Mouse (Mus musculus): ENCODE measurements around the gene Bdh2. TPM values are rescaled to one million over a fixed set of nuclear protein-coding genes. Genes with fewer than 3 reads are reported as not detected.
A peak's percentile ranks its signal among the peaks of the same experiment; 100 is the strongest.

Bdh2 gene
- total RNA-seq (2014; rRNA removed) = 2.0 and 2.9 TPM in 2 replicates
- 6.4 TPM in 2 replicates for polyA plus RNA-seq (2015; fragmentation: Nextera tagmentation; extraction: Ambion mirVana)

GRCm38 (mm10) chr3:135280669-135281415 is at the start of gene Bdh2:
TSS of gene Bdh2 (plus strand) at chr3:135281221.
- Histone ChIP-seq H3K4me1 (ENCODE audit: insufficient read depth, low read length) (no peaks in the 10 kb centered on the region), H3K9me3 (ENCODE audit: low read length) (no peaks in the 10 kb centered on the region), H3K4me2 (ENCODE audit: low read depth, low read length, poor library complexity, severe bottlenecking) (no peak within 1 kb of the TSS), H3K4me3 (ENCODE audit: low read depth, low read length) (no peak within 1 kb of the TSS), H3K27ac (ENCODE audit: low read depth, low read length) (no peak within 1 kb of the TSS), H3K36me3 (ENCODE audit: insufficient read depth, low read length) (no peaks in the 10 kb centered on the region), H3K9ac (replicated peaks; ENCODE audit: low read length, poor library complexity, severe bottlenecking) (peak within 1 kb of the TSS; percentile 44; the same call in 1 of the 2 replicates), H3K27me3 (ENCODE audit: insufficient read depth, low read length) (no peaks in the 10 kb centered on the region)
- peak; percentile 92 for TF ChIP-seq CTCF (IDR thresholded peaks at IDR 0.05)
- peak; percentile 77 for ATAC-seq (ENCODE audit: low FRiP score)
- 20% methylated on average over 14 of the region's 14 CpGs for WGBS
- DNase-seq (ENCODE audit: low spot score) = peak; percentile 93

DNA sequence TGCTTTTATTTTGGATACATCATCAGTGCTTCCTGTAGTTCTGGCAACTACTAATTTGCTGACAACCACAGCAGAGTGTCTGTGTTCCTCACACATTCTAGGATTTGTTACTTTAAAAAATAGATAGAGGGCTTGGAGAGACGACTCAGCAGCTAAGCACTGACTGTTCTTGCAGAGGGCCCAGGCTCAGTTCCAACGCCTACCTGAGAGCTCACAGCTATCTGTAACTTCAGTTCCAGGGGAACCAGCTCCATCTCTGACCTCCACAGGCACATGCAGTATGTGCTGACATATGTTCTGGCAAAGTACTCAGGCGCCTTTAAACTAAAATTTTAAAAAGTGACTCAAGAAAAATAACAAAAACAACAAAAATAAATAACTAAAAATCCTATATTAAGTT is 49.0 kb upstream of the Bdh2 start:
- Histone ChIP-seq H3K27ac (ENCODE audit: low read depth, low read length) (no peak overlapping the region), H3K4me1 (ENCODE audit: insufficient read depth, low read length) (no peaks in the 10 kb centered on the region), H3K4me2 (ENCODE audit: low read depth, low read length, poor library complexity, severe bottlenecking) (no peak overlapping the region), H3K9me3 (ENCODE audit: low read length) (no peaks in the 10 kb centered on the region), H3K9ac (replicated peaks; ENCODE audit: low read length, poor library complexity, severe bottlenecking) (no peak overlapping the region), H3K4me3 (ENCODE audit: low read depth, low read length) (no peak overlapping the region), H3K36me3 (ENCODE audit: insufficient read depth, low read length) (no peaks in the 10 kb centered on the region), H3K27me3 (ENCODE audit: insufficient read depth, low read length) (no peaks in the 10 kb centered on the region)
- DNase-seq (ENCODE audit: low spot score) (no peak), ATAC-seq (ENCODE audit: low FRiP score) (no peak)
- TF ChIP-seq CTCF (IDR thresholded peaks at IDR 0.05) = no peak
- 69% methylated on average over 3 of the region's 3 CpGs for WGBS

DNA sequence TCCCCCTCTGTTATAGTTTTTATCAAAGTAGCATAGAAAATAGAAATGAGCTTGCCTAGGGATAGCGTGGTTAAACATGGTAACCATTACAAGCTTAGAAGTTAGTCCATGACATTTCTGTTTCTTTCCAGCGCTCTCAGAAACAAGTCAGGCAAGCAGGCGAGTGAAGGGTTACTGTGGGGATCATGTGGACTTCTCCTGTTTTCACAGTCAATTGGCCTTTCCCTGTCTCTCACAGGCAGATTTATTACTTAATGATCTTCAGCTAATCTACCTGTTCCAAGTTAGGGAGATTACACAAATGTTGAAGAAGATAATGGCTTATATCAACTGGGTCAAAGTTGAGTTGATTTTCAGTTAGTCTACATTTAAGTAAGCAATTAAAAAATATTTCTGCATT is 48.6 kb upstream of the Bdh2 start:
- H3K27me3 ChIP-seq (ENCODE audit: insufficient read depth, low read length) = no peaks in the 10 kb centered on the region
- TF ChIP-seq CTCF (IDR thresholded peaks at IDR 0.05) = no peak
- H3K36me3 ChIP-seq (ENCODE audit: insufficient read depth, low read length) = no peaks in the 10 kb centered on the region
- no peak overlapping the region for H3K4me2 ChIP-seq (ENCODE audit: low read depth, low read length, poor library complexity, severe bottlenecking)
- no peaks in the 10 kb centered on the region for H3K4me1 ChIP-seq (ENCODE audit: insufficient read depth, low read length)
- DNase-seq (ENCODE audit: low spot score) (no peak), ATAC-seq (ENCODE audit: low FRiP score) (no peak)
- no peak overlapping the region for H3K27ac ChIP-seq (ENCODE audit: low read depth, low read length)
- 94% methylated on average over 3 of the region's 3 CpGs for WGBS
- no peak overlapping the region for H3K4me3 ChIP-seq (ENCODE audit: low read depth, low read length)
- no peak overlapping the region for H3K9ac ChIP-seq (replicated peaks; ENCODE audit: low read length, poor library complexity, severe bottlenecking)
- no peaks in the 10 kb centered on the region for H3K9me3 ChIP-seq (ENCODE audit: low read length)

DNA sequence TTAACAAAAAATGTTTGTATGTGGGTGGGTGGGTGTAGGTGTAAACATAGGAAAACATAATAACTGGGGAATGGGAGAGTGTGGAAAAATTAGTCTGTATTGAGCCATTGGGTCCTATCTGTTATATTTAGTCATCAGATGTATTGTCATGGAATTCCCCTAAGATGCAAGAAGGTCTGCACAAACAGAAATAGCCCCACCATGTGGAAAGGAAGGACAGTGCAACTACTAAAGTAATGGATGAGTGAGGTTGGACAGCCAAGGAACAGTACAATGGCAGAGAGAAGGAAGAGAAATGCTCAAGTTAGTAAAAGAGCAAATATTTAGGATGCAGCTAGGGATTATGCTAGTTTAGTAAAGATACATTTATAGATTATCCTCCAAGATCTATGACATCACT is 35.3 kb upstream of the Bdh2 start:
- peak; percentile 63 for TF ChIP-seq CTCF (IDR thresholded peaks at IDR 0.05)
- Histone ChIP-seq H3K27me3 (ENCODE audit: insufficient read depth, low read length) (no peaks in the 10 kb centered on the region), H3K4me2 (ENCODE audit: low read depth, low read length, poor library complexity, severe bottlenecking) (no peak overlapping the region), H3K9me3 (ENCODE audit: low read length) (no peaks in the 10 kb centered on the region), H3K4me3 (ENCODE audit: low read depth, low read length) (no peak overlapping the region), H3K27ac (ENCODE audit: low read depth, low read length) (no peak overlapping the region), H3K4me1 (ENCODE audit: insufficient read depth, low read length) (no peaks in the 10 kb centered on the region), H3K36me3 (ENCODE audit: insufficient read depth, low read length) (no peaks in the 10 kb centered on the region), H3K9ac (replicated peaks; ENCODE audit: low read length, poor library complexity, severe bottlenecking) (no peak overlapping the region)
- ATAC-seq (ENCODE audit: low FRiP score) (no peak), DNase-seq (ENCODE audit: low spot score) (peak; percentile 14)

- Histone ChIP-seq H3K36me3 (ENCODE audit: insufficient read depth, low read length) (no peaks in the 10 kb centered on the region), H3K4me3 (ENCODE audit: low read depth, low read length) (no peak overlapping the region), H3K9ac (replicated peaks; ENCODE audit: low read length, poor library complexity, severe bottlenecking) (no peak overlapping the region), H3K4me2 (ENCODE audit: low read depth, low read length, poor library complexity, severe bottlenecking) (no peak overlapping the region), H3K9me3 (ENCODE audit: low read length) (no peaks in the 10 kb centered on the region), H3K4me1 (ENCODE audit: insufficient read depth, low read length) (no peaks in the 10 kb centered on the region), H3K27ac (ENCODE audit: low read depth, low read length) (no peak overlapping the region), H3K27me3 (ENCODE audit: insufficient read depth, low read length) (no peaks in the 10 kb centered on the region)
- ATAC-seq (ENCODE audit: low FRiP score) = no peak
- DNase-seq (ENCODE audit: low spot score) = no peak
- TF ChIP-seq CTCF (IDR thresholded peaks at IDR 0.05) = no peak
- 95% methylated on average over 6 of the region's 6 CpGs for WGBS
Measured at GRCm38 (mm10) chr3:135246828-135247227, 34.2 kb upstream of the Bdh2 start.

GRCm38 (mm10) chr3:135249104-135249503 is 31.9 kb upstream of the Bdh2 start:
- Histone ChIP-seq H3K4me1 (ENCODE audit: insufficient read depth, low read length) (no peaks in the 10 kb centered on the region), H3K27ac (ENCODE audit: low read depth, low read length) (no peak overlapping the region), H3K9ac (replicated peaks; ENCODE audit: low read length, poor library complexity, severe bottlenecking) (no peak overlapping the region), H3K27me3 (ENCODE audit: insufficient read depth, low read length) (no peaks in the 10 kb centered on the region), H3K4me2 (ENCODE audit: low read depth, low read length, poor library complexity, severe bottlenecking) (no peak overlapping the region), H3K36me3 (ENCODE audit: insufficient read depth, low read length) (no peaks in the 10 kb centered on the region), H3K4me3 (ENCODE audit: low read depth, low read length) (no peak overlapping the region), H3K9me3 (ENCODE audit: low read length) (no peaks in the 10 kb centered on the region)
- TF ChIP-seq CTCF (IDR thresholded peaks at IDR 0.05) = no peak
- ATAC-seq (ENCODE audit: low FRiP score) = 0 out of 2 replicates have a peak, but pooled peaks have one; percentile 56
- no peak for DNase-seq (ENCODE audit: low spot score)
- 81% methylated on average over 6 of the region's 6 CpGs for WGBS
